Mouse (Mus musculus) cerebellum, postnatal 4 days (tissue): Measurements from ENCODE around the gene Slc25a18.
A peak's percentile ranks its signal among the peaks of the same experiment; 100 is the strongest.
"Not testable (repeated sequence)": the region's sequence is repeated elsewhere in the genome, so short reads cannot be mapped to it uniquely, and the experiment has no call there.

Experiments
- DNase-seq, 2 experiments: peaks; one replicate each; pipeline ENCODE4 v3.0.0; 2022; ENCODE audit warnings: low spot score in 2 of 2, mixed read lengths in 1 of 2

Slc25a18 gene

DNA sequence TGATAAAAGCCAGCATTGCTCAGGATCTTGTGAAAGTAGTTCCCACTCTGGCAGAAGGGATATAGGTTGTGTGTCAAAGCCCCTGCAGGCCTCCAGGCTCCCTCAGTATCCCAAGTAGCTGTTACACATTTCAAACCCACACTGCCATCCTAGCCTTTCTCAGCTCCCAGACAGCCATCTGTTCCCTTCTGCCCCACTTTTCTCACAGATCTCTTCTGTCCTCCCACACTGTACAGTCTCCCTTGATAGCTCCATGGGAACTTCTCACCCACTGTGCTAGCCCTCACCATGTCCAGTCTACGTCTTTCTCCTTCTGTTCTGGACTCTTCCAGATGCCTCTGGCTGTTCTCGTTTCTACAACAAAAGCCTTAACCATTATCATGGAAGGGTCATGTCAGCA lies 22.7 kb downstream of the Slc25a18 start:
- no peak for DNase-seq

- no peak for DNase-seq
These were observed 24.6 kb downstream of the Slc25a18 start for GRCm38 (mm10) chr6:120798019-120798418.

GRCm38 (mm10) chr6:120798905-120799304 lies 25.5 kb downstream of the Slc25a18 start:
- no peak for DNase-seq

DNA sequence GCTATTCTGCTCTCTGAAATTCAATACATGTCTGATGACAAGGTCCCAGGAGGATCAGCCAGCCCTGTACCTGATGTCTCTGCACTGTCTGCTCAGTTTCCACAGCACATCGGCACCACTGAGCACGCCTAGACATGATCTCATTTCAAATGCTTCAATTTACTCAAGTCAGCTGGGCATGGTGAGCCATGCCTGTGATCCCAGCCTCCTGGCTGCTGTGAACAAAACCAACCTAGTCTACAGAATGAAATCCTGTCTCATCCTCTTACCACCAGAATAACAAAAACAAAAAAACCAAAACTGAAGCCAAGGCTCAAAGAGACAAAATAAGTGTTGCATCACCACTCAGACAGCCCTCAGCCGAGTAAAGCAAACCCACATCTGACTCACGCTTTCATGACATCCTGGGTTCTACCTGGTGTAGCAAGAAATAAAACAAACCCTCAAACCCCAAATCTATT lies 26.2 kb downstream of the Slc25a18 start:
- DNase-seq, result no peak

- no peak for DNase-seq
These were observed 33.8 kb downstream of the Slc25a18 start for GRCm38 (mm10) chr6:120806999-120807737.

- DNase-seq, result no peak
These were observed 34.3 kb downstream of the Slc25a18 start for GRCm38 (mm10) chr6:120807738-120808081.

DNA sequence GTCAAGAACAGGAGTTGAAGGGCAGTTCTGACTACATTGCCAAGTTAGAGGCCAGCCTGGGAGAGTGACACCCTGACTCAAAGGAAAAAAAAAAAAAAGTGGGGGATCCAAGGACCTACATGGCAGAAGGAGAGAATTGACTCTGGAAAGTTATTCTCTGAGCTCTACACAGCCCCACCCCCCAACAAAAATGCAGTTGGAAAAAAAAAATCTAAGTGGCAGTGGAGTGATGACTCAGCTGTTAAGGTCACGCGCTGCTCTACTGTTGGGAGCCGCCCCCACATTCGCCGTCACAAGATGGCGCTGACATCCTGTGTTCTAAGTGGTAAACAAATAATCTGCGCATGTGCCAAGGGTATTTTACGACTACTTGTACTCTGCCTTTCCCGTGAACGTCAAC lies 38.6 kb downstream of the Slc25a18 start:
- DNase-seq, result not testable (repeated sequence)

- DNase-seq, result no peak
These were observed 45.9 kb downstream of the Slc25a18 start for GRCm38 (mm10) chr6:120819294-120819693.

- DNase-seq, result no peak
These were observed 46.8 kb downstream of the Slc25a18 start for GRCm38 (mm10) chr6:120820144-120820543.

GRCm38 (mm10) chr6:120820941-120821340 lies 47.6 kb downstream of the Slc25a18 start:
- DNase-seq, result no peak

DNA sequence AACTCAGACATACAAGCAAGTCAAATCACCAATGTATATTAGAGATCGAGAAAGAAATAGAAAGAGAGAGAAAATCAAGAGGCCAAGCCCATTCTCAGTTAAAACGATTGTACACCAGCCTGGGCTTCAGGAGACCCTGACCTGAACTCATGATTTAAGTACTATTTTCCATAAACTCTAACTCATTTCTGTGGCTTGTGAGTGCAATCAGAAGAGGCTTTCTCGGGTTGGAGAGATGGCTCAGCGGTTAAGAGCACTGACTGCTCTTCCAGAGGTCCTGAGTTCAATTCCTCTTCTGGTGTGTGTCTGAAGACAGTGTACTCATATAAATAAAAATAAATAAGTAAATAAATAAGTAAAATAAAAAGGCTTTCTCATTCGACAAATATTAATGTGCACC lies 48.3 kb downstream of the Slc25a18 start:
- no peak for DNase-seq

DNA sequence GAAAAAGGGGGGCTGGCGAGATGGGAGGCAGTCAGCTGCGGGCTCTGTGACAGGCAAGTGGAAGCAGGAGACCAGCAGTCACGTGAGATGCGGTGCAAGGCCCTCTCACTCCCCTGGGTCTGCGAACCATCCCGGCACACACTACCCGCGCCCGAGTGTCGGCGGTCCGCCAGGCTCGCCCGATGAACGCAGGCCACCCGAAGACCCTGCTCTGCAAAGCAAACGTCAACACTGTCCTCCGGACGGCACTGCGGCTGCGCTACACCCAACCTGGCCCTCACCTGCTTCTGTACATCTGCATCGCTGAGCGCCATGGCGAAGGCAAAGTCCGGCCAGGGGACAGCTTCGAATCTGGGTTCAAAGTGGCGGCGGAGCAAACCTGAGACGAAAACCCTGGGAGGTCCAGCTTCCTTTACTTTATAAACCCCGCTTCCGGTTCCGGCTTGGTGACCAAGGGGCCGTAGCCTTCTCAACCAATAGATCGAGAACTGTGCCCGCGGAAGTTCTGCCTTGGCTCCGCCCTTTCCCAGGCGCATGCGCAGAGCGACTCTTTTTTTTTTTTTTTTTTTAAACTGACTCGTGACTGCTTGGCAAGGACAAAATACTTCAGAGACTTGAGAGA lies 49.0 kb downstream of the Slc25a18 start, which contains the start of gene Atp6v1e1:
Atp6v1e1 (minus strand) TSS at position 487 of the 622 bp plus-strand sequence.
- DNase-seq, result peak; percentile 71 to 88

DNA sequence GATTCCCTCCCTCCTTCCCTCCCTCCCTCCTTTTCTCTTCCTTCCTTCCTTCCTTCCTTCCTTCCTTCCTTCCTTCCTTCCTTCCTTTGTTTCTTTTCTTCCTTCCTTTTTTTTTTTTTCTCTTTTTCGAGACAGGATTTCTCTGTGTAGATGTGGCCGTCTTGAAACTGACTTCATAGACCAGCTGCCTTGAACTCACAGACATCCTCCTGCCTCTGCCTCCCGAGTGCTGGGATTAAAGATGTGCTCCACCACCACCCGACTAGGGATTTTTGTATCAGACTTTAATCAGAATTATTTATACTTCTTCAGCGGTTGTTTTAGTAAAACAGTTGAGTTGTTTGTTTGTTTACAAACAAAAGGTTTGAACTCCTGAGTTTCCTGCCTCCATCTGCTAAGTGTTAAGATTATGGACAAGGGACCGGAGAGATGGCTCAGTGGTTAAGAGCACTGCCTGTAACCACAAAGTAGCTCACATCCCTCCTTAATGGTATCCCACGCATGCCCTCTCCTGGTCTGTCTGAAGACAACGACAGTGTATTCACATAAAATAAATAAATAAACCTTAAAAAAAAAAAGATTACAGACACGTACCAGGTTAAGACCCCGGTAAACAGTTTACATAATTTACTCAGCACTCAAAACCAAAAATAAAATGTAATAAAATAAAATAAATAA lies 49.7 kb downstream of the Slc25a18 start:
- DNase-seq, result no peak

DNA sequence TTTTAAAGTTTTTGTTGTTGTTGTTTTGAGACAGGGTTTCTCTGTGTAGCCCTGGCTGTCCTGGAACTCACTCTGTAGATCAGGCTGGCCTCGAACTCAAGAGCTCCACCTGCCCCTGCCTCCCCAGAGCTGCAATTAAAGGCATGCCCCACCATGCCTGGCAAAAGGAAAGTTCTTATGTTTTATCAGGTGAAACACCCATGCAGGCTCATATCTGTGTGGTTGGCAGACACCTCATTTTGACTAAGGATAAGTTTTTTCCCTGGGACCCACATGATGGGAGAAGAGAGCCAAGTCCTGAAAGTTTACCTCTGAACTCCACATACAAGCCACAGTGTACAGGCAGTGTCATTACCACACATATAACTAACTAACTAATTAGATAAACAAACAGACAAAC lies 56.7 kb downstream of the Slc25a18 start:
- DNase-seq, result no peak

- DNase-seq, result no peak
These were observed 57.7 kb downstream of the Slc25a18 start for GRCm38 (mm10) chr6:120830866-120831608.

- no peak for DNase-seq
These were observed 58.7 kb downstream of the Slc25a18 start for GRCm38 (mm10) chr6:120832097-120832496.

DNA sequence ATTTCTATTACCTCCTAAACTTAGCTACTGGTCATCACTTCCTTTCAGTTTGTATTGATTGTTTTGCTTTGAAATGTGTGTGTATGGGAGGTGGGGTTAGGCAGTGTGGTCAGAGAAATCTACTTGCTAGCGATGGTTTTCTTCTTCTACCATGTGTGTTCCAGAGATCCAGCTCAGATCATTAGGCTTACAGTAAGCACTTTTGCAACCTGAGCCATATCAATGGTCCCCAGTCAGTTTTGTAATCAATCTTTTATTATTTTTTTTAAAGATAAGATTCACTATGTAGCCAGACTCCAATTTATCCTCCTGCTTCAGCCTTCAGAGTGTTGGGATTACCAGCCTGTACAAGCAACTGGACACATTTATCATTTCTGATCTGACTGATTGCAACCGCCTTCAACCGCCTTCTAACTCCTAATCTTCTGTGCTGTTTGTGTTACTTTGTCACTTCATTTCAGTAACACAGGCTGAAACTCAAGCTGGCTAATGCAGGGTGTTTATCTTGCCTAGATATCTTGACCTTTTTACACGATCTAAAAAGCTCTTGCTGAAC lies 61.5 kb downstream of the Slc25a18 start:
- no peak for DNase-seq

GRCm38 (mm10) chr6:120835474-120836374 lies 62.3 kb downstream of the Slc25a18 start, which contains the start of gene Bcl2l13:
Gene Bcl2l13, plus strand, starts transcription at chr6:120836212.
- peak; percentile 94 to 98 for DNase-seq

DNA sequence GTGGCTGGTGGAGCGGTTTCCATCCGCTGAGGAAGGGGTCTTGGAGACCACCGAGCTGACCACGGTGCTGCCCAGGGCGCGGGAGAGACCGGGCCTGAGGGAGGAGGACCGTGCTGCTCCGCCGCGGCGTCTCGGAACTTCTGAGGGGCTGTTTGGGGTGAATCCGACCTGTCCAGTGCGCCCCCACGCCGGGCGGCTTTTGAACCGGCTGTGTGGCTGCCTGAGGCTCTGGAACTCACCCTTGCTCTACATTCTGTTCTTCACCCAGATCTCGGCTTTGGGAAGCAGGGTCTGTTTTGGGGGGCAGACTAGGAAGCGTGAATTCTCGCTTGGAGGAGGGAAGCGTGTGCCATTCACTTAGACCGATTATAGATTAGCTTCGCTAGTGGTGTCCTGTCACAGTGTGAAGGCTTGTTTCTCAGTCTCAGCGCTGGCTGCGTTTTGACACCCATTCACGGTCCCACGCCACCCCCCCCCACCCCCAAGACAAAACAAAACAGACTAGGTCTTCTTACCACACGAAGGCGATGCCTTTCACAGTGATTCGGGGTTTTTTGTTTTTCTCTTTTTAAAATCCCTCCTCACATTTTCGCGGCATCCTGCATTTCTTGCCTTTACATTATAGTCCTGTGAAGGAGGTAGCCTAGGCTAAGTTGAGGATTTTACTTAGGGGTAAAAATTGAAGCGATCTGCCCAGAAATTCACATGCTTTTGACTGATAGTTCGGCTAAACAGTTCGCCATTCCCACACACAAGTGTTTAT lies 63.2 kb downstream of the Slc25a18 start:
- no peak for DNase-seq

GRCm38 (mm10) chr6:120837152-120837530 lies 63.8 kb downstream of the Slc25a18 start:
- no peak for DNase-seq
